Mouse (Mus musculus): Measurements from ENCODE around the gene Thap12. TPM values are rescaled to one million over a fixed set of nuclear protein-coding genes. Genes with fewer than 3 reads are reported as not detected.

Gene Thap12
- polyA plus RNA-seq, 2 experiments from 2014 or later: 12.2 to 13.6 TPM

DNA sequence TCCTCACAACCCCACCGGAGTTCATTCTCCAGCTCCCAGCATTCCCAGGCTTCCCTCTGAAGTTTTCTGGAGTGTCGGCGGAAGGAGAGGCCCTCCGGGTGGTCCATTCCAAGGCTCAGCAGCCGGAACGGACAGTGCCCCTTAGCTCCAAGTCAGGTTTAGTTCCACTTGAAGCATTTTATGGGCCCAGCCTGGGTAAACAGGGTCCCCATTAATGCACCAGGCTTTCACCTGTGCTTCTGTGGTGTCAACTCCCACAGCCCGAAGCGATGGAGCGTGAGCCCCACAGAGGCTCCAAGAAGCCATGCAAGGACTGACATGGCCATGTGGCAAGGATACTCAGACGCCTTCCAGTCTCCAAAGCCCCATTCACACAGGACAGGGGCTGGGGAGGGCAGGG is 61.0 kb downstream of the Thap12 start:
- ATAC-seq: no peak

- ATAC-seq: no peak
Measured at GRCm38 (mm10) chr7:98767261-98767660, 64.4 kb downstream of the Thap12 start.

Other genes starting within 250 kb of the Thap12 start
- 10 to 100 TPM; 55.1 to 95.2 TPM for gene Lrrc32, start 213.8 kb upstream of the Thap12 start, polyA plus RNA-seq (2017; shearing (Covaris generic))
- 10 to 100 TPM; 71.4 to 73.3 TPM for gene Emsy, start 46.3 kb upstream of the Thap12 start, polyA plus RNA-seq (2017; shearing (Covaris generic))
- gene Wnt11, start 132.0 kb downstream of the Thap12 start, polyA plus RNA-seq (2017; shearing (Covaris generic)): not detected

Measured in CD4-positive, CD25-positive, alpha-beta regulatory T cell, adult 4 months (primary cell).